Mouse (Mus musculus): ENCODE data around the gene Cdh1.
A peak's percentile ranks its signal among the peaks of the same experiment; 100 is the strongest.

The Cdh1 gene

DNA sequence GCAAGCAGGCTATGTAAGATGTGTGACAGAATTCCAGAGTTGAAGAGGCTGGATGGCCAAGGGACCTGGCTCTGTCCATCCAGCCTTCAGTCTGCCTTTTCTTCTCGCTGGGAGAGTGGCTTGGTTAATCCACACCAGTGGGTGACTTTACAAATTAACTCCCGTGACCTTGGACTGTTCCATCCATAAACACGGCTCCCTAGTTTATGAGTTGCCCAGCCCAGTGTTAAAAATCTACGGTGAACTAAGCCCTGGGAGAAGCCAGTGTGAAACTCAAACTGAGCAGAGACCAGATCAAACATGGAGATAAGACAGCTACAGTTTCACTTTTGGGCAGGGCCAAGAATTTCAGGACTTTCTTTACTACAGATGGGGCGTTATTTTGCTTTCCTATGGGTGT lies 19.9 kb downstream of the Cdh1 start:
- DNase-seq (ENCODE audit: low spot score in 2 of 2): no peak

DNA sequence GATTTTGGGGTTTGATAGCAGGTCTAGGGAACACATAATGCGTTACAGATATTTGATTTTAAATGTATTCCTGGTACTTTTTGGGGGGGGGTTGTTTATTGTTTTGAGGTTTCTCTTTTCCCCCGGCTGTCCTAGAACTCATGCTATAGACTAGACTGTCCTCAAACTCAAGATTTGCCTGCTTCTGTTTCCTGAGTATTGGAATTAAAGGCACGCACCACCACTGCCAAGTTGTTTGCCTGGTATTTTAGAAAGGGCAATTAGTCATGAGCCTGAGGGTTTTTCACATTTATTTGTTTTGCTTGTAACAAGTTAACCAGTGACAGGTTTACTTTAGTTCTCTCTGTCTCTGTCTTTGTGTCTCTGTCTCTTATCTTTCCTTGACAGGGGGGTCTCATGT lies 20.3 kb downstream of the Cdh1 start:
- no peak for DNase-seq (ENCODE audit: low spot score in 2 of 2)

DNA sequence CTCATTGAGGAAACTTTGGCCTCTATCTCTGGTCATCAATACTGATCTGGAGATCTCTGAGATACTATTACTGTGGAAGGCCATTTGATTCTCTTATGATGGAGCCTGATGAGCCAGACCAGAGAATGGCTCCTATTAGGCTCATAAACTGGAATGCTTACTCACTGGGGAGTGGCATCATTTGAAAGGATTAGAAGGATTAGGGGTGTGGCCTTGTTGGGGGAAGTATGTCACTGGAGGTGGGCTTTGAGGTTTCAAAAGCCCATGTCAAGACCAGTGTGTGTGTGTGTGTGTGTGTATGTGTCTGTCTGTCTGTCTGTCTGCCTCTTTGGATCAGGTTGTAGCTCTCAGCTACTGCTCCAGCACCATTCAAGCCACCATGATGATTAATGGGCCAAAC lies 20.8 kb downstream of the Cdh1 start:
- no peak for DNase-seq (ENCODE audit: low spot score in 2 of 2)

DNA sequence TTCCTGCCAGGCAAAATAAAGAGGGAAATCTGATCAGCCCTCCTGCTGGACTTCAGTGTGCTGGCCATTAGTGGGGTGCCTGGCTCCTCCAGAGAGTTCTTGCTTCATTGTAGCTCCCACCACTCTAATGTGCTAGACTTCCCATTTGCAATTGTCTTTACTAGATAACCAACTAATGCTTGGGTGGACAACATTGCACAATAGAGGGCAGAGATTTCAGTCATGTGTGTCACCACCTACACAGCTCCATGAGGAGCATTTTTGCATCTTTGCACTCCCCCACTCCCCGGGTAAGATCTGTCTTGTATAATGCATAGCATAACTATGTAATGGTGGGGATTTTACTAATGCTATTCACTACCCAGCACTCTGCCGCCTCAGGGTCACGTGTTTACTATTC lies 21.6 kb downstream of the Cdh1 start:
- DNase-seq (ENCODE audit: low spot score in 2 of 2): no peak

DNA sequence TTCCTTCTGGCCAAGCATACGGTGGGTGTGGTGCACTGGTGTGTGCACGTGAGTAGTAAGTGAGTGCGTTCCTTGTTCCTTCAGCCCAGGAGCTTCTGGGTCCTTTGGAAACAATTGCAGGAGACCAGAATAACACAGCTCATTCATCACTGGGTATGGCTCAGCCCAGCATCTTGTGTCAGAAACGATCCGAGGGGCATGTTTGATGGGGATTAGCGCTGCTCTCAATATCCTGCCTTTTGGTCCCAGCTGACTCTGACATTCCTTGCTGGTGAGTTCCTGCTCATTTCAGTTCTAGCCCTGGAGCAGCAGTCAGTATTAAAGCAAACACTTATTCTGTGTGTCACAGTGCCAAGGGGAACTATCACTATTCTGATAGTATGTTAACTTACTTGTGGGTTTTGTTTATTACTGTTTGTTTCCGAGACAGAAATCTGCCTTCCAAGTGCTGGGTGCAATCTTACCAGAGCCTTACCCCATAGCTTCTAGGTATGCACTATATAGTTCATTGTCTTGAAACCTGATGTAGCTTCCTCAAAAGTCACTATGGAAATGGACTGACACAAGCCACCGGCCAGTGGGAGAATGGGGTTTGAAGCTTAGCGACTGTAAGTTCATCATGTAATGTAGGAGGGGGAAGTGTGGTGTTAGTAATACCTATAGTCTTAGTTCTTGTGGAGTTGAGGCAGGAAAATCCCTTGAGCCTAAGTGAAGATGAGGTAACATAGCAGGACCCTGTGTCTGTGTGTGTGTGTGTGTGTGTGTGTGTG lies 23.1 kb downstream of the Cdh1 start:
- no peak for DNase-seq (ENCODE audit: low spot score in 2 of 2)

DNA sequence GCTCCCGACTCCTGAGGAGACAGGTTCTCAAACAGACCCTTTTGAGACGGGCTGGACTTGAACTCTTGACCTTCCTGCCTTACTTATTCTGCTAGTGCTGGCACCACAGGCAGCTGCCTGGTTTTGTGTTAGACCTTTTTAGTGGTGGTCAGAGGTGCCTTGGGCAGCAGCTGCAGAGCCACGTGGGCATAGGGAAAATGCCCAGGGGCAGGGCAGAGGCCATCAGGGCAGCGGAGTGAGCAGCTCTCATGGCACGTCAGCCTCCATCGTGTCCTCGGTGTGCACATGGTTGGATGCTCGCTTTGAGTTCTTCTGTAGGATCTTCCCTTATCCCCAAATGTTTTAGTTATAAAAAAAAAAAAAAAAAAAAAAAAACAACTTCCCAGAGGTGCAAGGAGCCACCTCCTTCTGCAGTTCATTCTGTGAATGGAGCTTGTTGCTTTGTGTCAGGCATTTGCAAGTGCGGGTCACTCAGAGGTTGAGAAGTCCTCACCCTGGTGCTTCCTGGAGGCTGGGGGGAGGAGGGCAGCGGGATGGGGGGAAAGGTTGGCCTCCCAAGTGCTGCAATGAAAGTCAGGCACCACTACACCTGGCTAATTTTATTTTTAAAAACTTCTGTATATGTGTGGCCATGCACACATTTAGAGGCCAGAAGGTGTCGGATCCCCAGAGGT lies 25.3 kb downstream of the Cdh1 start:
- no peak for DNase-seq (ENCODE audit: low spot score in 2 of 2)

DNA sequence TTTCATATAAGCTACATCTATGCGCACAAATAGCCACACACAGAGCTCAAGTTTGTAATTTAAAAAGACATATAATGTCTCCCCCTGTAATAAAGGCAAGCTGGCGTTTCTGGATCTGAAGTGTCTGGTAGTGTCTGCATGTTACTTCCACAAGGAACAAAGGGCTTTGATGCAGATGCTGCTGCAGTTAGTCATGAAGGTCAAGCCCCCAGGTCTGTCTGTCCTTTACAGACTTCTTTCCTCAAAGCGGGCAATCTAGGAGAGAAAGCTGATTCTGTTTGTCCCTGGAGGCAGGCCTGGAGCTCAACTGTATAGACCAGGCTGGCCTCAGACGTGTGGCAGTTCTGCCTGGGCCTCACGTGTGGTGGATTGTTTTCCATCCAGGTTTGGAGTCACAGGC lies 26.3 kb downstream of the Cdh1 start:
- no peak for DNase-seq (ENCODE audit: low spot score in 2 of 2)

DNA sequence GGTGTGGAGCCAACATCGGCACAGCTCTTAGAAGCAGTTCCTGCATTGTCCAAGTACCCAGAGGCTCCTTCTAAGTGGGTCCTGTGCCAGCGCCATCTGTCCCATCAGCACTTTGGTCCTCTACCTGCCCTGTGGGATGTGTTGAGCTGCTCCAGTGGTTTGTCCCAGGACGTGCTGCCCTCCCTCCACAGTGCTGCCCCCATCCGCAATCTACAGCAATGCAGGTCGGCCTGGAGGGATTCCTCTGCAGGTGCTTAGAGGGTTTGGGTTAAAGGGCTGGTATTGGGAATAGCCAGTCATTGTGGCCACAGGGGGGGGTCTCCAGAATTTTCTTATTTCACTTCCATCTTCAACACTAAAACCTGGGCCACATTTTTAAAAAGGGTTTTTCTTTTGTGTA lies 28.8 kb downstream of the Cdh1 start:
- no peak for DNase-seq (ENCODE audit: low spot score in 2 of 2)

DNA sequence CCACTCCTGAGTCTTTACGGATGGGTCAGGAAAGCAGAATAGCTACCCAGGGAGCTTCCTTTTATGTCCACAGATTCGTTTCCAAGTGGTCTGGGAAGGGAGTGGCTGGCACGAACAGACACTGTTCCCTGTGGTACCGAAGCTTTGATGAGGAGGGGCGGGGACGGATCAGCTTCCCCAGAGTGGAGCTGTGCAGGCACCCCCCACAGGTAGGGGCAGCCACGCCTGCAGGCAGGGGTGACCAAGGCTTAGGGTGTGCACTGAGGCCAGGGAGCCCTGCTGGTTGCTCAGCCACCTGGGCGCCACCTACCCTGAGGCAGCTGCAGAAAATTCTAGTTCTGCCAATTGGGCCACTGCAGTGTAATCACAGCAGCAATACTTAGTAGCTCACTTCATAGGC lies 29.5 kb downstream of the Cdh1 start:
- DNase-seq (ENCODE audit: low spot score in 2 of 2): no peak

DNA sequence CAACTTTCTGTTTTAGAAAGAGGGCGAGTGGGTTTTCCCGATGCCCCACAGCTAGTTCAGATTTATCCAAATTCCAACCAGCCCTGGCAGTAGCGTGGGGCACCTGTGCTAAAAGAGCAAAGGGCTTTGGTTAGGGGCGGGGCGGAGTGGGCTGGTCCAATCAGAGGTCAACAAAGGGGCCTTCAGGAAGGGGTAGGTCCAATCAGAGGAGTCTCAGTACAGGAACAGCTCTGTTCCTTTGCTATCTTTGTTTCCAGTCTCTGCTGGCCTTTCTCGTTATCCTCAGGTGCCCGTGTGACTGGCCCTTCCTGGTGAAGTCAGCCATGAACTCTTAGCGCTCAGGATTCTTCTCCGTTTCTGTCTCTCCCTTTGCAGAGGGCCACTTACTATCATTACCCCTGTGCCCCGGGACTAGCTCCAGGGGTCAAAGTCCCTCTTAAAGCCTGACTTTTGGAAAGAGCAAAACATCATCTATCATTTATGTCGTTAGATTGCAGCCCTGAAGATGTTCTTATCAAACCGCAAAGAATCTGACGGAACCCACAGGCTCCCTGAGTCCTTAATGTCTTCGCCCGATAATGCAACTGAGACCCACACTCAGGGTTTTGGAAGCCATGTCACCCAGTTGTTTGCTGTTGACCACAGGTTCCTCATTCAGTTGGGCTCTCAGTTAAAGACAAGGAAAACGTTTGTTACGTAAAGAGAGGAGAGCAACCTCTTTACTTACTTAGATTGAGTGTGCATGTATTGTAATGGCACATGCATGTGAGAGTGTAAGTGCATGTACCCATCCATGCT lies 30.4 kb downstream of the Cdh1 start:
- no peak for DNase-seq (ENCODE audit: low spot score in 2 of 2)

DNA sequence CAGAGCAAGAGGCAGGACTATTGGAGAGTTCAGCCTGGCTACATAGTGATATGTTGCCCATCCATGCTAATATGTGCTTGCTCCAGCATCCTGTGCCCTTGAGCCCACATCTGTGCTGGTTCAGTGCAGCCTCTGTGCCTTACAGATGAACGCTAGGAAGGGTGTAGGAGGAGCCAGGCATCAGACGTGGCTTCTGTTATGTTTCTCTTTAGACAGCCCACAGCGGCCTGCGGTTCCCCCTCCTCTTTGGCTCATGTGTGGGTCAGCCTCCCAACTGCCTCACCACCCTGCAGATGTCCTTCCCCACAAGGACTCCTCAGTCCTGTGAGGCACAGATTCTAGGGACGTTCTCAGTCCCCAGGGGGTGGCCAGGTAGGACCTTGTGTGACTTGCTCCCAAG lies 32.1 kb downstream of the Cdh1 start:
- no peak for DNase-seq (ENCODE audit: low spot score in 2 of 2)

DNA sequence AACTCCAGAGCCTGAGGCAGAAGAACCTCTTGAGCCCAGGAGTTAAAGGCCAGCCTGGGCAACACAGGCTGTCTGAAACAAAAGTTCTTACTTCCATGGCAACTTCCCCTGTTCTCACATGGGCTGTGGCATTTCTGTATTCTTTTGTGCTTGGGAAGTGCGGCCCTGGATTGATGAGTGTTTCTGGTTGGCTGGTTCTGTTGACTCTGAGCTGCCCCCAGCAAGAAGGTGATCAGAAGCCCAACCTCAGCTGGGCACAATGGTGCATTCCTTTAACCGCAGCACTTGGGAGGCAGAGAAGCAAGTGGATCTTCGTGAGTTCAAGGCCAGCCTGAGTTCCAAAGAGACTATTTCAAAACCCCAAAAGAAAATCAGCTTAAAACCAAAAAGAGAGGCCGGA lies 34.3 kb downstream of the Cdh1 start:
- no peak for DNase-seq (ENCODE audit: low spot score in 2 of 2)

DNA sequence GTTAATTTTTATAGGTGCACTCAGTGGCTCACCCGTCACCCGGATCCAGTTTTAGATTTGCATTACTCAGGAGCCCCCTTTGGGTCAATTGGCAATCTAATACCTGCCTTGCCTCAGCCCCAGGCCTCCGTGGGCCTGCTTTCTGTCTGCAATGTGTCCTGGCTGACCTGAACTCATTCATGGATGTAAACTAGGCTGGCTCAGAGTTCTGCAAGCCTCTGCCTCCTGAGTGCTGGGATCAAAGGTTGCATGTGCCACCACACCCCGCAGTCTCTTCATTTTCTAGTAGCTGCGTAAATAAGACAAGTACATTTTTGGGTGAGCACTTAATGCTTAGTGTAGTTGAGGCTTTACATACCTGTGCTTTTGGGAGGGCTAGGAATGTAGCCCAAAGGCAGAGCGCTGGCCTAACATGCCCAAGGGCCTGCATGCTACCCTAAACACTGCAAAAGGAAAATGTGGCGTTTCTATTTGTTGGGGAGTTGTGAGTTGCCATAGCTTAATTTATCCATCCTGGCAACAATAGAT lies 35.7 kb downstream of the Cdh1 start:
- DNase-seq (ENCODE audit: low spot score in 2 of 2): no peak

DNA sequence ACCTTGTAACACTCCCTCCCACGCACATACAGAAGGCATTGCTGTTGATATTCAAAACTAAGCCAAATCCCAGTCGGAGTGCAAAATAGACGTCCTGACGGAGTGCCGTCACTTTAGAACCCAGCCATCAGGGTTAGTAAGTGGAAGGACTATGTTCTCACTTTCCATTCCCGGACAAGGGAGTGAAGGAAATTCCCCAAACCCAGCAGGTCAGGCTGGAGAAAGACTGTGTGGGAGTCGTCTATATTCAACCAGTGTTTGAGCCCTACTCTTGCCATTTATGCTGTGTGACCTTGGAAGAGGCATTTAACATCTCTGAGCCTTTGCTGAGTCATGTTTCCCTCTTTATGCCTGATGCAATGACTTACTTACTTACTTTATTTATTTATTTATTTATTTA lies 37.1 kb downstream of the Cdh1 start:
- no peak for DNase-seq (ENCODE audit: low spot score in 2 of 2)

DNA sequence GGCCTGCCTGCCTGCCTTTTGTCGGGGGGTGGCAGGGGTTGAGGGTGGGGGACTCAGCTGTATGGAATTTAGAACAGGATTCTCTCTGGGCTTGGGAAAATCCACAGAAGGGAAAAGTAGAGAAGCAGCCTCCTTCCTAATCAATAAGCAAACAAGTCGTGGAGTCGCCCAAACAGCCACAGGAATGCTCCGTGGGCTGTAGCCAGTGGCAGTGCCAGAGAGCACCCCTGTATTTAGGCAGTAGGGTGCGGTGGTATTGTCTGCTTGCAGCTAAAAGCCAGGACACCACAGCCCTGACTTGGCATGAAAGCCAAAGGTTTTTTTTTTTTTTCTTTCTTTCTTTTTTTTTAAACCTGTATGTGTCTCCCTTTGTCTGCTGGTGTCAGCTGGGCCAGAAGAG lies 37.8 kb downstream of the Cdh1 start:
- DNase-seq (ENCODE audit: low spot score in 2 of 2): no peak

DNA sequence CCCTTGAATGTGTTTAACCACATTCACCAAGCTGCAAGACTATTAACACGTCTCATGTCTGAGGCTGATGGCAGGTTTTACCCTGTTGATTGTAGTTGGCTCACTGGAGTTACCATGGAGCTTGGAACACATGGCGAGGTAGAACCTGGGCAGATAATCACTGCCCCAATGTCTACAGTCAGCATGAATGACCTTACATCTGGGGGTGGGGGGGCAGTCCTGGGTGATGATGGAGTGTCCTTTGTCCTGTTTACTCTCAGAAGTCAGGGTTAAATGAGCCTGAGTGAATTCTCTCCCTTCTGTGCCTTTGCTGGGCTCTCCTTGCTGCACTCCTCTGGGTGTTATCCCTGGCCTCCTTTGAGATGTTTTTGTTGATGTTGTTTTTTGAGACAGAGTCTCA lies 39.0 kb downstream of the Cdh1 start:
- no peak for DNase-seq (ENCODE audit: low spot score in 2 of 2)

DNA sequence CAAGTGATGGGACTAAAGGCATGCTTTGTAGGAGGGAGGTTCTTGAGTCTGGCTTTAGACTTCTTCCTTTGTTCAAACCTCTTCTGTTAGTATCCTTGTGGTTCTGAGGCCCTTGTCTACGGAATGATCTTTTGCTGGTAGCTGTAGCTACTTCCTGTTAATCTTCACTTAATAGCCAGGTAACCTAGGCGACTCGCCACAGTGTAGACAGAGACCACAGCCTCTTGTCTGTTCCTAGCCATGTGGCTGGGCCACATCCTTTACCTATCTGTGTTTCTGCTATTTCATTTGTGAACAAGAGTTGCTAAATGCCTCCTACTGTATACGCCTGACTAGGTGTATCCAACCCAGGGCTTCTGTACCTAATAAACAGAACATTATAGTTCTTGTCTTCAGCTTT lies 39.9 kb downstream of the Cdh1 start:
- no peak for DNase-seq (ENCODE audit: low spot score in 2 of 2)

DNA sequence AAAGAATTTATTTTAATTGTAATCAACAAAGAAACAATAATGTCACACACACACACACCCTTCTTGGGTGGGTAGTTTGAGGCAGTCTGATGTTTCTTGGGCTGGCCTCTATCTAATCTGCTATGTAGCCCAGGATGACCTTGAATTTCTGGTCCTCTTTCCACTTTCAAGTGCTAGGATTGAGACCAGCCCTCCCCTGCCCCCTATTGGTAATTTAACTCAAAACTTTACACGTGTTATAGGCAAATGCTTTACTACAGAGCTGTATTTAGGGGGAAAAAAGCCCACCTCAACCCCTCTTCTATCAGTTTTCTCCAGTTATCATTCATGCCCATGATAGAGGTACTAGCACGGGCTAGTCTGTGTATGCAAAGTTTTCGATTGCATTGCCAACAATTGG lies 41.8 kb downstream of the Cdh1 start:
- no peak for DNase-seq (ENCODE audit: low spot score in 2 of 2)

DNA sequence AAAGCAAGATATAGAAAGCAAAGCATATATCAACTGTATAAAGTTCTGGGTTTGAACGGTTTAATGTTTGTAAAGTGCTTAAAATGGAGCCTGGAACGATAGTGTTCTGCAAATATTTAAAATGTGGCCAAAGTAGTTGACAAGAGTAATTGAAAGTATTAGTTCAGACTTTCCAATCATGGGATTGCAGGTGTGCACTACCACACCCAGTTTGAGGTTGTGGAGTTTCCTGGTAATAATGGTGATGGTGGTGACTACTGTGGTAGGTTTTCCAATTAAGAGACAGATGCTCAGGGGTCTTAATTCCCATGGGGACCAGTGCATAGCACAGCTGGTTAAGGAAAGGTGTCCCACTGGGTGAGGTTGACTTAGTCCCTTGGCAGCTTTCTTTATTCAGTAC lies 43.0 kb downstream of the Cdh1 start:
- DNase-seq (ENCODE audit: low spot score in 2 of 2): no peak

DNA sequence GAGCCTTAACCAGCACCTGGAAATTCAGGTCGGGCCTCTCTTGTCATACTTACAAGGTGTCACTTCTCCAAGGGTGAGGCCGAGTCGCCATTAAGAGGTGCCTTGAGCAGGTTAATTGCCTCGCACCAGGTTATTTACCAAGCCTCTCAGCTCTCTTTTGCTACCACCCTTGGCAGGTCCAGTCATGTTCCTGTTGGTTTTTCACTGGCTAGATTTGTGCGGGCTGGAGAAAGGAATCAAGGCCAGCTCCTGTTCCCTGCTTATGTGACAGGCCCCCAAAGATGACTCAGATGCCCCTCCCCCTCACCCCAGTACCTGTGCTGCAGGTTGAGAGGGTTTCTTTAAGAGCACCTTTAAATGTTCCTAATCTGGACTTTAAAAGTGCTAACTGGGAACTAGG lies 43.6 kb downstream of the Cdh1 start:
- no peak for DNase-seq (ENCODE audit: low spot score in 2 of 2)

DNA sequence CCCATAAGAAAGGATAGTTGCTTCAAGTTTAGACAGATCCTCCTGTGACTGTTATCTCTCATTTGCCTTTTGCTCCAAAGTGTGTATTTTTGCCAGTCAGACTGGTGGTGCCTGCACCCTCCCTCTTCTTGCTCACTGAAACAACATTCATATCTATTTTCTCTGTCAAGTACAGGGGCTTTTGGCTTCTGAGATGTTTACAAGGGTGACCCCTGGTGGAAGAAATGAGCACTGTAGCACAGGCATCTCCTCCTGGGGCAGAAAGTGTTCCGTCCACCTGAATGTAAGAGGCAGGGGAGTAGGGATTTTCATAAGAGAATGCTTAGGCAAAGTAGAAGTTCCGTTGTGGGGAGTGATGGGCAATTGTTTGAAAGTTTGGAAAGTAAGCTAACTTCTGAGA lies 44.2 kb downstream of the Cdh1 start:
- peak; percentile 45 to 50 for DNase-seq (ENCODE audit: low spot score in 2 of 2)

DNA sequence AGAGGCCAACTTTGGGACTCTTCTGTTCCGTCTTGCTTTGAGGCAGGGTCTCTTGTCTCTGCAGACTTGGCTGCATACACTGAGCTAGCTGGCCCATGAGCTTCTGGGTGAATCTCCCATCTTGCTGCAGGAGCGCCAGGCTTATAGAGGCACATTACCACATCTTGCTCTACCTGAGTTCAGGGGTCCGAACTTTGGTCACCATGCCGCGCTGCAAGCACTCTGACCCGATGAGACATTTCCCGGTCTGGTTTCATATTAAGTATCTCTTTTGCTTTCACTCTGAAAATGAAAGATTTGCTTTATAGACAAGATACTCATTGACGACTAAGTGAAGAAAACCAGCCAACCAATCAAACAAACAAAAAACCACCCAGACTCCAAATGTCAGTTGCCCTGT lies 45.3 kb downstream of the Cdh1 start:
- no peak for DNase-seq (ENCODE audit: low spot score in 2 of 2)

DNA sequence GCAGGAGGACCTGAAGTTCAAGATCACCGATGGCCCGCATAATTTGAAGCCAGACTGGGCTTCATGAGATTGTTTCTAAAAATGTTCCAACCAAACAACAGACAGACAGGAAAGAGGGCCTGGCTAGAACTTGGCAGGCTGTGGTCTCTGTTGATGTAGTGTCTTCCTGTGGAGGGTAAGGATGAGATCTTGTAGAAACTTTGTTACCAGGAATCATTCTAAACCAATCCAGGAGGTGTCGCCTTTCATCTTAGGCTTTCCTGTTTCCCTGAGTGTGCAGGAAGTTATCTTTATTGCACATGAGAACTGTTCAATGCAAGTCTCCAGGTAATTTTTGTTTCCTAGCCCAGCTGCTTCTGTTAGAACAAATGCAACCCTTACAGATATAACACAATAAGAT lies 48.8 kb downstream of the Cdh1 start:
- no peak for DNase-seq (ENCODE audit: low spot score in 2 of 2)
